Comparison of ENCODE assay signal across 12 mouse cellular contexts in the genomic region with DNA sequence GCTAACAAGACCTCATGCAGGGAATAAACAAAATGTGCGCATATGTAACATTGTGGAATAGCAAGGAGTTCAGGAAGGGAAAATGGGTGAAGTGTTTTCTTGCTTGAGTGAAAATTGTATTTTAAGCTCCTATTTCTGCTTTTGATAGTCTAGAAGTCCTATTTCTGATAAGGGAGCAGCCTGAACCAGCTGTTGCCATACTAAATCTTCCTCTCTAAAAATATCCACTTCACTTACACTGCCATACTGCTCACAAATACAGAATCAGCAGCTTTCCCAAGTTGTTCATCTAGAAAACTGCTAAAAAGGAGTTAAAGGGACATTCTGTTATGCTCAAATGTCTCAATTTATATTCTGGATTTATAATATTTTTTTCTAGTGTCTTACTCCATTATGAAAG.
"Had no signal": no experiment of that assay in that cellular context is flagged by ENCODE, and none has a peak within 500 bp of the region (broad histone marks: within the 10 kb centered on the region; RNA-seq: fewer than 3 reads in every experiment).

No protein-coding gene starts in this region.

- ATAC-seq: intestine, postnatal 0 days; liver, embryonic 12.5 days; midbrain, embryonic 13.5 days; midbrain, embryonic 16.5 days had no signal

- DNase-seq: kidney, adult 2 months; kidney, postnatal 25 days; layer of hippocampus, adult 9-11 months; liver; lung, adult 18-20 months; lung, postnatal 10 days; lung, postnatal 36 days; thymus, postnatal 25 days had no signal
